Mouse (Mus musculus): ENCODE results near the gene Mroh2a. TPM values are rescaled to one million over a fixed set of nuclear protein-coding genes. Genes with fewer than 3 reads are reported as not detected.
A peak's percentile ranks its signal among the peaks of the same experiment; 100 is the strongest.

Gene Mroh2a
- polyA plus RNA-seq, 1 experiment, result 0.42 TPM

- Histone ChIP-seq H3K36me3 (ENCODE audit: control insufficient read depth, insufficient read depth, low read length) (peaks cover 8% of the 10 kb centered on the region; the same call in 1 of the 2 replicates), H3K4me3 (ENCODE audit: extremely low read depth, insufficient read depth, insufficient read length) (peak overlapping the region; percentile 57), H3K27me3 (ENCODE audit: control insufficient read depth, insufficient read depth, low read length) (no peaks in the 10 kb centered on the region), H3K4me1 (ENCODE audit: control insufficient read depth, insufficient read depth, insufficient read length) (peaks cover 7% of the 10 kb centered on the region; the same call in 1 of the 2 replicates), H3K27ac (ENCODE audit: insufficient read depth, low read length) (no peak overlapping the region)
- WGBS, result 64% methylated on average over 18 of the region's 18 CpGs
- no peak for DNase-seq (ENCODE audit: low read depth in 1 of 2, low spot score in 2 of 2)
- TF ChIP-seq POLR2A (IDR thresholded peaks at IDR 0.05; ENCODE audit: low read depth, low read length), result no peak
- TF ChIP-seq CTCF (IDR thresholded peaks at IDR 0.05; ENCODE audit: extremely low read depth, insufficient read depth, insufficient read length, insufficient replicate concordance), result no peak
These were observed 51.2 kb downstream of the Mroh2a start for GRCm38 (mm10) chr1:88277818-88278511.

GRCm38 (mm10) chr1:88279111-88280005, 52.6 kb downstream of the Mroh2a start:
- Histone ChIP-seq H3K4me3 (ENCODE audit: extremely low read depth, insufficient read depth, insufficient read length) (no peak overlapping the region), H3K27me3 (ENCODE audit: control insufficient read depth, insufficient read depth, low read length) (no peaks in the 10 kb centered on the region), H3K36me3 (ENCODE audit: control insufficient read depth, insufficient read depth, low read length) (peaks cover 3% of the 10 kb centered on the region; the same call in 1 of the 2 replicates), H3K4me1 (ENCODE audit: control insufficient read depth, insufficient read depth, insufficient read length) (peaks cover 11% of the 10 kb centered on the region; the same call in 1 of the 2 replicates), H3K27ac (ENCODE audit: insufficient read depth, low read length) (no peak overlapping the region)
- TF ChIP-seq CTCF (IDR thresholded peaks at IDR 0.05; ENCODE audit: extremely low read depth, insufficient read depth, insufficient read length, insufficient replicate concordance), result no peak
- no peak for TF ChIP-seq POLR2A (IDR thresholded peaks at IDR 0.05; ENCODE audit: low read depth, low read length)
- 55% methylated on average over 9 of the region's 9 CpGs for WGBS
- DNase-seq (ENCODE audit: low read depth in 1 of 2, low spot score in 2 of 2), result peak in 1 of 2 experiments; percentile 5

- TF ChIP-seq CTCF (IDR thresholded peaks at IDR 0.05; ENCODE audit: extremely low read depth, insufficient read depth, insufficient read length, insufficient replicate concordance) (no peak), POLR2A (IDR thresholded peaks at IDR 0.05; ENCODE audit: low read depth, low read length) (no peak)
- no peaks in the 10 kb centered on the region for H3K27me3 ChIP-seq (ENCODE audit: control insufficient read depth, insufficient read depth, low read length)
- peak in 1 of 2 experiments; percentile 11 for DNase-seq (ENCODE audit: low read depth in 1 of 2, low spot score in 2 of 2)
- no peak overlapping the region for H3K27ac ChIP-seq (ENCODE audit: insufficient read depth, low read length)
- WGBS, result 81% methylated on average over 15 of the region's 15 CpGs
- no peaks in the 10 kb centered on the region for H3K36me3 ChIP-seq (ENCODE audit: control insufficient read depth, insufficient read depth, low read length)
- no peak overlapping the region for H3K4me3 ChIP-seq (ENCODE audit: extremely low read depth, insufficient read depth, insufficient read length)
- peaks cover 11% of the 10 kb centered on the region; the same call in 1 of the 2 replicates for H3K4me1 ChIP-seq (ENCODE audit: control insufficient read depth, insufficient read depth, insufficient read length)
These were observed 53.4 kb downstream of the Mroh2a start for GRCm38 (mm10) chr1:88280006-88280690.

- Histone ChIP-seq H3K4me3 (ENCODE audit: extremely low read depth, insufficient read depth, insufficient read length) (no peak overlapping the region), H3K4me1 (ENCODE audit: control insufficient read depth, insufficient read depth, insufficient read length) (peaks cover 4% of the 10 kb centered on the region; the same call in 1 of the 2 replicates), H3K27me3 (ENCODE audit: control insufficient read depth, insufficient read depth, low read length) (no peaks in the 10 kb centered on the region), H3K36me3 (ENCODE audit: control insufficient read depth, insufficient read depth, low read length) (no peaks in the 10 kb centered on the region), H3K27ac (ENCODE audit: insufficient read depth, low read length) (no peak overlapping the region)
- no peak for DNase-seq (ENCODE audit: low read depth in 1 of 2, low spot score in 2 of 2)
- TF ChIP-seq CTCF (IDR thresholded peaks at IDR 0.05; ENCODE audit: extremely low read depth, insufficient read depth, insufficient read length, insufficient replicate concordance), result no peak
- TF ChIP-seq POLR2A (IDR thresholded peaks at IDR 0.05; ENCODE audit: low read depth, low read length), result no peak
- WGBS, result 55% methylated on average over 3 of the region's 3 CpGs
These were observed 55.5 kb downstream of the Mroh2a start for GRCm38 (mm10) chr1:88282301-88282700.

GRCm38 (mm10) chr1:88283376-88284227, 56.8 kb downstream of the Mroh2a start:
- Histone ChIP-seq H3K27me3 (ENCODE audit: control insufficient read depth, insufficient read depth, low read length) (no peaks in the 10 kb centered on the region), H3K27ac (ENCODE audit: insufficient read depth, low read length) (no peak overlapping the region), H3K4me1 (ENCODE audit: control insufficient read depth, insufficient read depth, insufficient read length) (peaks cover 4% of the 10 kb centered on the region; the same call in 1 of the 2 replicates), H3K36me3 (ENCODE audit: control insufficient read depth, insufficient read depth, low read length) (no peaks in the 10 kb centered on the region), H3K4me3 (ENCODE audit: extremely low read depth, insufficient read depth, insufficient read length) (no peak overlapping the region)
- TF ChIP-seq CTCF (IDR thresholded peaks at IDR 0.05; ENCODE audit: extremely low read depth, insufficient read depth, insufficient read length, insufficient replicate concordance) (no peak), POLR2A (IDR thresholded peaks at IDR 0.05; ENCODE audit: low read depth, low read length) (no peak)
- WGBS, result 70% methylated on average over 15 of the region's 15 CpGs
- no peak for DNase-seq (ENCODE audit: low read depth in 1 of 2, low spot score in 2 of 2)
